In the genomic region with DNA sequence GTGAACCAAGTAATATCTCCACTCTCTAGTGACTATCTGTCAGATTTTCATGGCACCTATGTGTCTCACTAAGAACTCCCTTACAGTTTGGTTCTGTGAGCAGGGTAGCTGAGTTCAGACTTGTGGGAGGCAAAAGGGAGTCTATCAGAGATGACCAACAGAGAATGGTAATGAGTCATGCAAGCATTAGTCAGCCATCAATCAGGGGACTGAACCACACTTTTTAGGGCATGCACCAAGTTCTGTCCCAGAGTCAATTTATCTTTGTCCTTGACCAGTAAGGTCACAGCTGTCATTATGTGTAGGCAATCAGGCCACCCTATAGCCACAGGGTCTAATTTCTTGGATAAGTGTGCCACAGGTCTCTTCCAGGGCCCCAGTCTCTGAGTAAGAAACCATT, we compare ENCODE assay signal across 26 mouse cellular contexts. TPM values are rescaled to one million over a fixed set of nuclear protein-coding genes. Genes with fewer than 3 reads are reported as not detected.
A peak's percentile ranks its signal among the peaks of the same experiment; 100 is the strongest.
DNase-seq lines count a peak whose midpoint lies in the region; ATAC-seq and TF ChIP-seq lines count a peak whose summit lies in the region.
"Had no signal": no experiment of that assay in that cellular context is flagged by ENCODE, and none has a peak within 500 bp of the region (broad histone marks: within the 10 kb centered on the region; RNA-seq: fewer than 3 reads in every experiment).

No protein-coding gene starts in this region.

- H3K4me2 ChIP-seq in midbrain, postnatal 0 days (ENCODE audit: low read depth, low read length, poor library complexity, severe bottlenecking), result no peak overlapping the region
- H3K4me2 ChIP-seq in intestine, postnatal 0 days (replicated peaks; ENCODE audit: low read depth), result no peak overlapping the region
- H3K4me2 ChIP-seq: embryonic facial prominence, embryonic 15.5 days; forebrain, embryonic 15.5 days; heart, embryonic 11.5 days; heart, embryonic 15.5 days; hindbrain, embryonic 14.5 days; intestine, embryonic 15.5 days; kidney, embryonic 15.5 days had no signal

- peak; percentile 24 for DNase-seq in adrenal gland, postnatal 14 days
- no peak for DNase-seq in adrenal gland, adult 18-20 months (ENCODE audit: low spot score in 2 of 2)
- peak; percentile 59 for DNase-seq in 416B (ENCODE audit: low read depth)
- peak; percentile 60 for DNase-seq in NIH3T3 (ENCODE audit: low read depth)
- DNase-seq in midbrain, postnatal 0 days (ENCODE audit: low spot score), result no peak
- no peak for DNase-seq in thymus, postnatal 25 days
- DNase-seq: cerebellum, adult 2 months; cerebellum, postnatal 14 days; embryo, embryonic 11 days; gastrocnemius, postnatal 10 days; heart, adult 2 months; kidney, adult 2 months had no signal

- no peak for TF ChIP-seq CTCF in midbrain, postnatal 0 days (IDR thresholded peaks at IDR 0.05)
- no peak for TF ChIP-seq CTCF in intestine, postnatal 0 days (IDR thresholded peaks at IDR 0.05; ENCODE audit: low read depth)

- no peak overlapping the region for H3K4me3 ChIP-seq in midbrain, postnatal 0 days (ENCODE audit: low read depth, low read length)
- no peak overlapping the region for H3K4me3 ChIP-seq in intestine, postnatal 0 days (ENCODE audit: low read depth, low read length)
- H3K4me3 ChIP-seq: embryonic facial prominence, embryonic 15.5 days; erythroblast, embryonic 14.5 days; forebrain, embryonic 15.5 days; heart, adult 2 months; heart, embryonic 15.5 days; hindbrain, embryonic 10.5 days; intestine, embryonic 15.5 days; kidney, embryonic 15.5 days had no signal

- no peak overlapping the region for H3K9ac ChIP-seq in midbrain, postnatal 0 days (replicated peaks; ENCODE audit: low read length, poor library complexity, severe bottlenecking)
- H3K9ac ChIP-seq in intestine, postnatal 0 days (ENCODE audit: low read depth, low read length), result no peak overlapping the region
- H3K9ac ChIP-seq: embryonic facial prominence, embryonic 15.5 days; forebrain, embryonic 15.5 days; heart, embryonic 15.5 days; hindbrain, embryonic 14.5 days; intestine, embryonic 15.5 days; kidney, embryonic 15.5 days had no signal

- no peaks in the 10 kb centered on the region for H3K27me3 ChIP-seq in midbrain, postnatal 0 days (ENCODE audit: insufficient read depth, low read length)
- H3K27me3 ChIP-seq in intestine, postnatal 0 days (replicated peaks; ENCODE audit: control insufficient read depth, insufficient read depth, low read length), result no peaks in the 10 kb centered on the region
- H3K27me3 ChIP-seq: embryonic facial prominence, embryonic 15.5 days; forebrain, embryonic 15.5 days; heart, embryonic 15.5 days; intestine, embryonic 15.5 days; kidney, embryonic 15.5 days had no signal

- H3K9me3 ChIP-seq in midbrain, postnatal 0 days (ENCODE audit: low read length), result no peaks in the 10 kb centered on the region
- H3K9me3 ChIP-seq in intestine, postnatal 0 days (ENCODE audit: control insufficient read depth), result no peaks in the 10 kb centered on the region
- H3K9me3 ChIP-seq: embryonic facial prominence, embryonic 15.5 days; forebrain, embryonic 15.5 days; heart, embryonic 15.5 days; hindbrain, embryonic 10.5 days; intestine, embryonic 15.5 days; kidney, embryonic 15.5 days had no signal

- H3K27ac ChIP-seq in midbrain, postnatal 0 days (ENCODE audit: low read depth, low read length), result no peak overlapping the region
- no peak overlapping the region for H3K27ac ChIP-seq in intestine, postnatal 0 days (ENCODE audit: low read depth, low read length)
- H3K27ac ChIP-seq: embryonic facial prominence, embryonic 15.5 days; forebrain, embryonic 15.5 days; heart, adult 2 months; heart, embryonic 15.5 days; hindbrain, embryonic 10.5 days; hindbrain, embryonic 14.5 days; intestine, embryonic 15.5 days; kidney, embryonic 15.5 days had no signal

- H3K36me3 ChIP-seq in midbrain, postnatal 0 days (ENCODE audit: insufficient read depth, low read length), result no peaks in the 10 kb centered on the region
- no peaks in the 10 kb centered on the region for H3K36me3 ChIP-seq in intestine, postnatal 0 days (ENCODE audit: control insufficient read depth, insufficient read depth)
- H3K36me3 ChIP-seq: embryonic facial prominence, embryonic 15.5 days; forebrain, embryonic 15.5 days; heart, embryonic 15.5 days; hindbrain, embryonic 10.5 days; intestine, embryonic 15.5 days; kidney, embryonic 15.5 days had no signal

- no peak for ATAC-seq in midbrain, postnatal 0 days (ENCODE audit: low FRiP score)
- ATAC-seq in intestine, postnatal 0 days, result no peak
- ATAC-seq: forebrain, embryonic 15.5 days; intestine, embryonic 15.5 days had no signal

- no peaks in the 10 kb centered on the region for H3K4me1 ChIP-seq in midbrain, postnatal 0 days (ENCODE audit: insufficient read depth, low read length)
- no peaks in the 10 kb centered on the region for H3K4me1 ChIP-seq in intestine, postnatal 0 days (replicated peaks; ENCODE audit: control insufficient read depth, insufficient read depth, low read length)
- H3K4me1 ChIP-seq: embryonic facial prominence, embryonic 15.5 days; forebrain, embryonic 15.5 days; heart, embryonic 15.5 days; hindbrain, embryonic 10.5 days; intestine, embryonic 15.5 days; kidney, embryonic 15.5 days had no signal

RNA-seq across cellular contexts. Expression of a gene that starts 18.7 kb away (rescaled TPM):
- 3.1 and 6.0 TPM in 2 replicates for total RNA-seq in adrenal gland, postnatal 14 days (2021)
- total RNA-seq in adrenal gland, adult 18-20 months (2021), result 10 to 100 TPM in 1 of 2 experiments, 1 to 10 TPM in 1; 6.7 to 12.3 TPM
- not detected in 2 replicates for total RNA-seq in midbrain, postnatal 0 days (2014; rRNA removed)
- not detected in 2 replicates for polyA plus RNA-seq in midbrain, postnatal 0 days (2015; fragmentation: Nextera tagmentation; extraction: Ambion mirVana)
- polyA plus RNA-seq in intestine, postnatal 0 days (2015; fragmentation: Nextera tagmentation; extraction: Ambion mirVana), result not detected in 2 replicates
- total RNA-seq: common myeloid progenitor, adult 5-6 weeks; ES-E14 had no signal
- polyA plus RNA-seq: cerebellum, adult 2 months; embryonic facial prominence, embryonic 11.5 days; embryonic facial prominence, embryonic 15.5 days; erythroblast, embryonic 14.5 days; forebrain, embryonic 11.5 days; heart, adult 2 months; heart, embryonic 11.5 days; heart, embryonic 15.5 days; hindbrain, embryonic 10.5 days; hindbrain, embryonic 14.5 days; intestine, embryonic 15.5 days; kidney, adult 2 months; kidney, embryonic 15.5 days had no signal

RNA-seq across cellular contexts. Expression of a gene that starts 46.6 kb away (rescaled TPM):
- 51.8 and 66.5 TPM in 2 replicates for total RNA-seq in adrenal gland, postnatal 14 days (2021)
- total RNA-seq in adrenal gland, adult 18-20 months (2021), result 10 to 100 TPM; 48.3 to 69.2 TPM
- 0.28 and 0.33 TPM in 2 replicates for total RNA-seq in midbrain, postnatal 0 days (2014; rRNA removed)
- 0.48 and 0.83 TPM in 2 replicates for polyA plus RNA-seq in midbrain, postnatal 0 days (2015; fragmentation: Nextera tagmentation; extraction: Ambion mirVana)
- polyA plus RNA-seq in intestine, postnatal 0 days (2015; fragmentation: Nextera tagmentation; extraction: Ambion mirVana), result 9.1 and 10.4 TPM in 2 replicates
- total RNA-seq: common myeloid progenitor, adult 5-6 weeks had no signal
- polyA plus RNA-seq: erythroblast, embryonic 14.5 days; forebrain, embryonic 11.5 days had no signal

RNA-seq across cellular contexts. Expression of a gene that starts 47.1 kb away (rescaled TPM):
- 2.7 and 2.9 TPM in 2 replicates for total RNA-seq in adrenal gland, postnatal 14 days (2021)
- total RNA-seq in adrenal gland, adult 18-20 months (2021), result 1 to 10 TPM; 2.0 to 2.8 TPM
- total RNA-seq in midbrain, postnatal 0 days (2014; rRNA removed), result 0.09 TPM in 1 of 2 replicates, not detected in the other
- 0.13 and 0.21 TPM in 2 replicates for polyA plus RNA-seq in midbrain, postnatal 0 days (2015; fragmentation: Nextera tagmentation; extraction: Ambion mirVana)
- not detected in 2 replicates for polyA plus RNA-seq in intestine, postnatal 0 days (2015; fragmentation: Nextera tagmentation; extraction: Ambion mirVana)
- polyA plus RNA-seq: embryonic facial prominence, embryonic 11.5 days; erythroblast, embryonic 14.5 days; forebrain, embryonic 11.5 days; heart, adult 2 months; heart, embryonic 11.5 days; heart, embryonic 15.5 days; hindbrain, embryonic 10.5 days; intestine, embryonic 15.5 days had no signal

Comparison
In these comparisons a context has a peak if more than half of its experiments do, and no peak if none do; other contexts are left out.
1. DNase-seq: peak in adrenal gland, postnatal 14 days (single experiment), 416B (single experiment) and NIH3T3 (single experiment); none in adrenal gland, adult 18-20 months (0 of 2), midbrain, postnatal 0 days (single experiment) and thymus, postnatal 25 days (single experiment).
2. RNA of a gene that starts 46.6 kb away (total RNA-seq): 48.3 to 69.2 TPM in adrenal gland, adult 18-20 months and 51.8 to 66.5 TPM in adrenal gland, postnatal 14 days; 0.28 to 0.33 TPM in midbrain, postnatal 0 days; every median in the first group is over 10 times any median in the second.